Comparison of ENCODE assay signal across 21 mouse cellular contexts in genomic region chr19:5113783-5114182, GRCm38 (mm10). TPM values are rescaled to one million over a fixed set of nuclear protein-coding genes. Genes with fewer than 3 reads are reported as not detected.
A peak's percentile ranks its signal among the peaks of the same experiment; 100 is the strongest.
DNase-seq lines count a peak whose midpoint lies in the region; ATAC-seq and TF ChIP-seq lines count a peak whose summit lies in the region.
"Had no signal": no experiment of that assay in that cellular context is flagged by ENCODE, and none has a peak within 500 bp of the region (broad histone marks: within the 10 kb centered on the region; RNA-seq: fewer than 3 reads in every experiment).

No protein-coding gene starts in this region.

- no peaks in the 10 kb centered on the region for H3K27me3 ChIP-seq in heart, embryonic 15.5 days
- H3K27me3 ChIP-seq: embryonic facial prominence, embryonic 12.5 days; stomach, embryonic 15.5 days had no signal

- no peak overlapping the region for H3K4me3 ChIP-seq in heart, embryonic 15.5 days
- H3K4me3 ChIP-seq in left cerebral cortex, adult 2 months: no peak overlapping the region
- H3K4me3 ChIP-seq: embryonic facial prominence, embryonic 12.5 days; gastrocnemius, adult 2 months; liver, embryonic 15.5 days; stomach, embryonic 15.5 days had no signal

- TF ChIP-seq CTCF in left cerebral cortex, adult 2 months (IDR thresholded peaks at IDR 0.05): no peak

- peak overlapping the region; percentile 28; the same call in 1 of the 2 replicates for H3K9ac ChIP-seq in heart, embryonic 15.5 days
- H3K9ac ChIP-seq: embryonic facial prominence, embryonic 12.5 days; liver, embryonic 15.5 days; stomach, embryonic 15.5 days had no signal

- H3K36me3 ChIP-seq in heart, embryonic 15.5 days: peaks cover 46% of the 10 kb centered on the region
- H3K36me3 ChIP-seq: liver, embryonic 15.5 days had no signal

- H3K27ac ChIP-seq in heart, embryonic 15.5 days: no peak overlapping the region
- H3K27ac ChIP-seq in left cerebral cortex, adult 2 months: peak overlapping the region; percentile 63; the same call in 1 of the 2 replicates
- H3K27ac ChIP-seq: embryonic facial prominence, embryonic 12.5 days; gastrocnemius, adult 2 months; liver, embryonic 15.5 days; stomach, embryonic 15.5 days had no signal

- H3K4me2 ChIP-seq in heart, embryonic 15.5 days: no peak overlapping the region
- H3K4me2 ChIP-seq: embryonic facial prominence, embryonic 12.5 days; liver, embryonic 15.5 days; stomach, embryonic 15.5 days had no signal

- DNase-seq in heart, adult 9 months (ENCODE audit: low spot score in 2 of 2): no peak
- DNase-seq in left cerebral cortex, adult 2 months (ENCODE audit: extremely low spot score in 1 of 2, low spot score in 2 of 2): peak in 1 of 2 experiments; percentile 47
- no peak for DNase-seq in left cerebral cortex, postnatal 36 days (ENCODE audit: low spot score in 2 of 2)
- DNase-seq in NIH3T3 (ENCODE audit: low read depth): peak; percentile 30
- DNase-seq in cerebellum, adult 9-10 months: peak; percentile 62
- DNase-seq in retina, embryonic 14.5 days (ENCODE audit: low spot score): no peak
- DNase-seq: adrenal gland, postnatal 25 days; B cell, adult 2 months; gastrocnemius, adult 2 months; kidney, adult 11 months; kidney, postnatal 14 days; layer of hippocampus, postnatal 36 days; thymus, adult 2 months had no signal

- no peak for ATAC-seq in heart, embryonic 15.5 days (replicated peaks; ENCODE audit: insufficient number of reproducible peaks, insufficient read depth, low FRiP score, low read depth)
- ATAC-seq: lung, postnatal 0 days had no signal

- H3K9me3 ChIP-seq in heart, embryonic 15.5 days (replicated peaks): no peaks in the 10 kb centered on the region
- H3K9me3 ChIP-seq: embryonic facial prominence, embryonic 12.5 days; liver, embryonic 15.5 days; stomach, embryonic 15.5 days had no signal

- intact Hi-C loops in left cerebral cortex, adult 2 months (cut with DNase I): no loop called here
- intact Hi-C loops in left cerebral cortex, postnatal 36 days (cut with DNase I): no loop called here

- WGBS in heart, embryonic 15.5 days: 87% methylated on average over 7 of the region's 7 CpGs

- peaks cover 12% of the 10 kb centered on the region for H3K4me1 ChIP-seq in heart, embryonic 15.5 days (replicated peaks)

RNA-seq across cellular contexts. Expression of gene Klc2, which starts 4.6 kb away (rescaled TPM):
- polyA plus RNA-seq in heart, embryonic 15.5 days (2015; fragmentation: Nextera tagmentation; extraction: Ambion mirVana): 17.1 and 21.8 TPM in 2 replicates
- total RNA-seq in left cerebral cortex, adult 2 months (2021): 100 to 1,000 TPM; 279 to 291 TPM
- total RNA-seq in left cerebral cortex, postnatal 36 days (2021): 100 to 1,000 TPM; 255 to 284 TPM

RNA-seq across cellular contexts. Expression of gene Rab1b, which starts 6.9 kb away (rescaled TPM):
- polyA plus RNA-seq in heart, embryonic 15.5 days (2015; fragmentation: Nextera tagmentation; extraction: Ambion mirVana): 208 and 236 TPM in 2 replicates
- 100 to 1,000 TPM; 144 to 157 TPM for total RNA-seq in left cerebral cortex, adult 2 months (2021)
- 100 to 1,000 TPM; 141 to 170 TPM for total RNA-seq in left cerebral cortex, postnatal 36 days (2021)

RNA-seq across cellular contexts. Expression of gene Cnih2, which starts 15.5 kb away (rescaled TPM):
- 2.9 and 5.7 TPM in 2 replicates for polyA plus RNA-seq in heart, embryonic 15.5 days (2015; fragmentation: Nextera tagmentation; extraction: Ambion mirVana)
- total RNA-seq in left cerebral cortex, adult 2 months (2021): 100 to 1,000 TPM; 214 to 247 TPM
- total RNA-seq in left cerebral cortex, postnatal 36 days (2021): 100 to 1,000 TPM; 260 to 267 TPM
- total RNA-seq: granulocyte monocyte progenitor cell, adult 5-6 weeks had no signal

RNA-seq across cellular contexts. Expression of gene Yif1a, which starts 25.4 kb away (rescaled TPM):
- 82.0 and 92.3 TPM in 2 replicates for polyA plus RNA-seq in heart, embryonic 15.5 days (2015; fragmentation: Nextera tagmentation; extraction: Ambion mirVana)
- 10 to 100 TPM; 23.4 to 25.7 TPM for total RNA-seq in left cerebral cortex, adult 2 months (2021)
- 10 to 100 TPM; 24.8 to 26.1 TPM for total RNA-seq in left cerebral cortex, postnatal 36 days (2021)

RNA-seq across cellular contexts. Expression of gene Tmem151a, which starts 28.5 kb away (rescaled TPM):
- polyA plus RNA-seq in heart, embryonic 15.5 days (2015; fragmentation: Nextera tagmentation; extraction: Ambion mirVana): 3.0 and 4.5 TPM in 2 replicates
- 100 to 1,000 TPM; 154 to 156 TPM for total RNA-seq in left cerebral cortex, adult 2 months (2021)
- 100 to 1,000 TPM; 152 to 188 TPM for total RNA-seq in left cerebral cortex, postnatal 36 days (2021)
- total RNA-seq: common myeloid progenitor, adult 5-6 weeks; gastrocnemius, adult 2 months; hematopoietic stem cell, adult 5-6 weeks had no signal

Comparison
In these comparisons a context has a peak if more than half of its experiments do, and no peak if none do; other contexts are left out.
1. DNase-seq: peak in NIH3T3 (single experiment) and cerebellum, adult 9-10 months (single experiment); none in heart, adult 9 months (0 of 2), left cerebral cortex, postnatal 36 days (0 of 2) and retina, embryonic 14.5 days (single experiment).